Mouse (Mus musculus): ENCODE results near the gene Ldb2. TPM values are rescaled to one million over a fixed set of nuclear protein-coding genes. Genes with fewer than 3 reads are reported as not detected.

Ldb2 gene
- total and polyA plus RNA-seq, 3 experiments: 0.16 TPM; not detected in 2

DNA sequence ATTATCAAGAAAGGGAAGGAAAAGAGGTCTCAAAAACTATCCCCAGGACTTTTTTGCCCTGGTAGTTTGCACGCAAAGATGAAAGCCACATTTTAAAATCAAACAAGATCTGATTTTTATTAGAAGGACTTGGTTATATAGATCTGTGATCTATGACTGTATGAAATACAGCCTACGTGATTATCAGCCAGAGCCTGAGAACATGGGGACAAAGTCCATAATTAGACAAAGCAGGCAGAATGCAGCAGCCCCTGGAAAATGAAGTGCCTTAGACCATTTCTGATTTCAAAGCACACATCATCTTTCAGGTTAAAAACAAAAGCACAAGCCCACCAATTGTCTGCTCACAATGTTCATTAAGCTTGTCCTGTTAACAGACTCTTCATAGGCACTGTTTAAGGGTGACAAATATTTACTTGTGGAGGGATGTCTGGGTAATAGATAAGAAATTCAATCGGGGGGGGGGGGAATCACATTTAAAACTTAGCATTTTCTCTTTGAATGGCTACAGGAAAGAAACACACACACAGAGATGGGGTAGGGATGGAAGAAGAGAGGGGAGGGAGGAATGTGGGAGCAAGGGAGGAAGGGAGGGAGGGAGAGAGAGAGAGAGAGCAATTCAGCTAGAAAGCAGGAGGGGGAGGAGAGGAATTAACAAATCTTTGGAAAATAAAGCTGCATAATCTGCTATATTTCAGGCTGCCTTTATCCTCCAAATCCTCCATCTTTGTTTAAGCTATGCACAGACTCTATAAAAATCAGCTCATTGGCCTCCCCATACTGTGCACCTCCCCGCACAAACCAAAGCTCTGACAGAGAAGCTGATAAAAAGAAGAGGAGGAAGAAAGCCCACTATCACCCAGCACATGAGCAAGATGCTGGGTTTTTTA lies 153.3 kb downstream of the Ldb2 start:
- no peaks in the 10 kb centered on the region for H3K36me3 ChIP-seq (replicated peaks)
- ATAC-seq (ENCODE audit: extremely low read depth, insufficient number of reproducible peaks, low FRiP score, poor library complexity, severe bottlenecking): no peak
- H3K9me3 ChIP-seq (replicated peaks): no peaks in the 10 kb centered on the region
- H3K4me1 ChIP-seq (ENCODE audit: insufficient read depth, low read depth, low read length): no peaks in the 10 kb centered on the region
- no peaks in the 10 kb centered on the region for H3K27me3 ChIP-seq (ENCODE audit: insufficient read depth, low read length)
- no peak overlapping the region for H3K4me3 ChIP-seq (ENCODE audit: low read depth, low read length)
- no peak for DNase-seq (ENCODE audit: low spot score)
- TF ChIP-seq POLR2AphosphoS5 (IDR thresholded peaks at IDR 0.05; ENCODE audit: insufficient replicate concordance, low read depth, low read length): no peak
- no peak for TF ChIP-seq GATA1 (IDR thresholded peaks at IDR 0.05; ENCODE audit: borderline replicate concordance, low read length)
- no peak for TF ChIP-seq TAL1 (conservative IDR thresholded peaks at IDR 0.05; ENCODE audit: low read depth, low read length)

DNA sequence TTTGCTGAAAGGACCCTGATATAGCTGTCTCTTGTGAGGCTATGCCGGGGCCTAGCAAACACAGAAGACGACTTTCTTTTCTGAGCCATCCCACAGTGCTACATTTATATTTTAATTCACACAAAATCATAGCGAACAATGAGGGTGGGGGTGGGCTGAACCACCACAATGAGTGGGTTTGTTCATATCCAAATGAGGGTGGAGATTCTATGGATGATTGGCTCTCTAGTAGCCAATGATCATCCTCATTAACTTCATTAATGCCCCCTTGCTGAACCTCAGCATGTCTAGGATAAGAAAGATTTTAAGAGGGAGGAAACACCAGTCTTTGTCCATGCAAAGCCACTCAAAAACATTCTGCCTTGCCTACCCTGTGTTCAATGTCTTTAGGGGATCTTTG lies 156.4 kb downstream of the Ldb2 start:
- Histone ChIP-seq H3K4me3 (ENCODE audit: low read depth, low read length) (no peak overlapping the region), H3K36me3 (replicated peaks) (no peaks in the 10 kb centered on the region), H3K27me3 (ENCODE audit: insufficient read depth, low read length) (no peaks in the 10 kb centered on the region), H3K4me1 (ENCODE audit: insufficient read depth, low read depth, low read length) (no peaks in the 10 kb centered on the region), H3K9me3 (replicated peaks) (no peaks in the 10 kb centered on the region)
- DNase-seq (ENCODE audit: low spot score) (no peak), ATAC-seq (ENCODE audit: extremely low read depth, insufficient number of reproducible peaks, low FRiP score, poor library complexity, severe bottlenecking) (no peak)
- TF ChIP-seq GATA2 (IDR thresholded peaks at IDR 0.05; ENCODE audit: borderline replicate concordance, low read depth, low read length) (no peak), POLR2AphosphoS5 (IDR thresholded peaks at IDR 0.05; ENCODE audit: insufficient replicate concordance, low read depth, low read length) (no peak), GATA1 (IDR thresholded peaks at IDR 0.05; ENCODE audit: borderline replicate concordance, low read length) (no peak), CTCF (IDR thresholded peaks at IDR 0.05; ENCODE audit: low read depth, low read length) (no peak), TAL1 (conservative IDR thresholded peaks at IDR 0.05; ENCODE audit: low read depth, low read length) (no peak)

- no peaks in the 10 kb centered on the region for H3K4me1 ChIP-seq (ENCODE audit: insufficient read depth, low read depth, low read length)
- H3K4me3 ChIP-seq (ENCODE audit: low read depth, low read length): no peak overlapping the region
- no peak for TF ChIP-seq TAL1 (conservative IDR thresholded peaks at IDR 0.05; ENCODE audit: low read depth, low read length)
- TF ChIP-seq CTCF (IDR thresholded peaks at IDR 0.05; ENCODE audit: low read depth, low read length): no peak
- TF ChIP-seq POLR2AphosphoS5 (IDR thresholded peaks at IDR 0.05; ENCODE audit: insufficient replicate concordance, low read depth, low read length): no peak
- no peak for TF ChIP-seq GATA1 (IDR thresholded peaks at IDR 0.05; ENCODE audit: borderline replicate concordance, low read length)
- ATAC-seq (ENCODE audit: extremely low read depth, insufficient number of reproducible peaks, low FRiP score, poor library complexity, severe bottlenecking) (no peak), DNase-seq (ENCODE audit: low spot score) (no peak)
- H3K27me3 ChIP-seq (ENCODE audit: insufficient read depth, low read length): no peaks in the 10 kb centered on the region
- no peaks in the 10 kb centered on the region for H3K9me3 ChIP-seq (replicated peaks)
- no peaks in the 10 kb centered on the region for H3K36me3 ChIP-seq (replicated peaks)
Observed at GRCm38 (mm10) chr5:44641060-44641459, 158.4 kb downstream of the Ldb2 start.

GRCm38 (mm10) chr5:44635546-44635945 lies 163.9 kb downstream of the Ldb2 start:
- Histone ChIP-seq H3K36me3 (replicated peaks) (no peaks in the 10 kb centered on the region), H3K4me3 (ENCODE audit: low read depth, low read length) (no peak overlapping the region), H3K27me3 (ENCODE audit: insufficient read depth, low read length) (no peaks in the 10 kb centered on the region), H3K4me1 (ENCODE audit: insufficient read depth, low read depth, low read length) (no peaks in the 10 kb centered on the region), H3K9me3 (replicated peaks) (no peaks in the 10 kb centered on the region)
- ATAC-seq (ENCODE audit: extremely low read depth, insufficient number of reproducible peaks, low FRiP score, poor library complexity, severe bottlenecking): no peak
- TF ChIP-seq GATA2 (IDR thresholded peaks at IDR 0.05; ENCODE audit: borderline replicate concordance, low read depth, low read length) (no peak), CTCF (IDR thresholded peaks at IDR 0.05; ENCODE audit: low read depth, low read length) (no peak), POLR2AphosphoS5 (IDR thresholded peaks at IDR 0.05; ENCODE audit: insufficient replicate concordance, low read depth, low read length) (no peak), TAL1 (conservative IDR thresholded peaks at IDR 0.05; ENCODE audit: low read depth, low read length) (no peak), GATA1 (IDR thresholded peaks at IDR 0.05; ENCODE audit: borderline replicate concordance, low read length) (no peak)
- no peak for DNase-seq (ENCODE audit: low spot score)

GRCm38 (mm10) chr5:44629034-44629625 lies 170.3 kb downstream of the Ldb2 start:
- Histone ChIP-seq H3K4me3 (ENCODE audit: low read depth, low read length) (no peak overlapping the region), H3K27me3 (ENCODE audit: insufficient read depth, low read length) (no peaks in the 10 kb centered on the region), H3K9me3 (replicated peaks) (no peaks in the 10 kb centered on the region), H3K36me3 (replicated peaks) (no peaks in the 10 kb centered on the region), H3K4me1 (ENCODE audit: insufficient read depth, low read depth, low read length) (no peaks in the 10 kb centered on the region)
- TF ChIP-seq POLR2AphosphoS5 (IDR thresholded peaks at IDR 0.05; ENCODE audit: insufficient replicate concordance, low read depth, low read length) (no peak), TAL1 (conservative IDR thresholded peaks at IDR 0.05; ENCODE audit: low read depth, low read length) (no peak), CTCF (IDR thresholded peaks at IDR 0.05; ENCODE audit: low read depth, low read length) (no peak), GATA1 (IDR thresholded peaks at IDR 0.05; ENCODE audit: borderline replicate concordance, low read length) (no peak), GATA2 (IDR thresholded peaks at IDR 0.05; ENCODE audit: borderline replicate concordance, low read depth, low read length) (no peak)
- DNase-seq (ENCODE audit: low spot score) (no peak), ATAC-seq (ENCODE audit: extremely low read depth, insufficient number of reproducible peaks, low FRiP score, poor library complexity, severe bottlenecking) (no peak)

GRCm38 (mm10) chr5:44627487-44627886 lies 172.0 kb downstream of the Ldb2 start:
- ATAC-seq (ENCODE audit: extremely low read depth, insufficient number of reproducible peaks, low FRiP score, poor library complexity, severe bottlenecking): no peak
- no peak for DNase-seq (ENCODE audit: low spot score)
- Histone ChIP-seq H3K36me3 (replicated peaks) (no peaks in the 10 kb centered on the region), H3K9me3 (replicated peaks) (no peaks in the 10 kb centered on the region), H3K27me3 (ENCODE audit: insufficient read depth, low read length) (no peaks in the 10 kb centered on the region), H3K4me1 (ENCODE audit: insufficient read depth, low read depth, low read length) (no peaks in the 10 kb centered on the region), H3K4me3 (ENCODE audit: low read depth, low read length) (no peak overlapping the region)
- TF ChIP-seq GATA2 (IDR thresholded peaks at IDR 0.05; ENCODE audit: borderline replicate concordance, low read depth, low read length) (no peak), GATA1 (IDR thresholded peaks at IDR 0.05; ENCODE audit: borderline replicate concordance, low read length) (no peak), CTCF (IDR thresholded peaks at IDR 0.05; ENCODE audit: low read depth, low read length) (no peak), TAL1 (conservative IDR thresholded peaks at IDR 0.05; ENCODE audit: low read depth, low read length) (no peak), POLR2AphosphoS5 (IDR thresholded peaks at IDR 0.05; ENCODE audit: insufficient replicate concordance, low read depth, low read length) (no peak)

Measured in G1E (cell line).